Mouse (Mus musculus) forebrain, embryonic 10.5 days (tissue): ENCODE data around the gene Gm11985. TPM values are rescaled to one million over a fixed set of nuclear protein-coding genes. Genes with fewer than 3 reads are reported as not detected.

Experiments used
- DNase-seq: peaks from one replicate; pipeline ENCODE4 v3.0.0-alpha.2; 2017; ENCODE audit warnings: low spot score; ENCODE audit errors: extremely low spot score
- H3K27ac ChIP-seq: fragments of 300-500 bp; sonication (generic); 2 replicates; pipeline ENCODE4 v1.5.1; 2016; ENCODE audit warnings: mild to moderate bottlenecking
- H3K27me3 ChIP-seq: fragments of 300-500 bp; sonication (generic); 2 replicates; pipeline ENCODE4 v1.6.1; 2016; ENCODE audit warnings: mild to moderate bottlenecking; ENCODE audit not compliant: poor library complexity, severe bottlenecking
- H3K36me3 ChIP-seq: fragments of 300-500 bp; sonication (generic); replicated peaks from 2 replicates; pipeline ENCODE4 v1.6.1; 2016; ENCODE audit warnings: mild to moderate bottlenecking, moderate library complexity
- H3K4me1 ChIP-seq: fragments of 300-500 bp; sonication (generic); 2 replicates; pipeline ENCODE4 v1.6.1; 2016
- H3K4me3 ChIP-seq: fragments of 300-500 bp; sonication (generic); 2 replicates; pipeline ENCODE4 v1.5.1; 2016; ENCODE audit warnings: mild to moderate bottlenecking, moderate library complexity
- H3K9me3 ChIP-seq: fragments of 300-500 bp; sonication (generic); 2 replicates; pipeline ENCODE4 v1.6.1; 2016; ENCODE audit warnings: mild to moderate bottlenecking, moderate library complexity
- WGBS: fragments of 180-500 bp; shearing (Covaris S2); methylation state at CpG from one replicate; pipeline ENCODE4 v1.1.7; 2016; 5-methylcytosine and 5-hydroxymethylcytosine counted together
- polyA plus RNA-seq: library from polyadenylated mRNA; unstranded; fragments of >200 nt; fragmentation: Nextera tagmentation; extraction: Ambion mirVana; gene quantifications from 2 replicates; pipeline ENCODE4 v1.2.1, GENCODE M21; 2016

Gene Gm11985
- polyA plus RNA-seq, 1 experiment from 2014 or later, result not detected

DNA sequence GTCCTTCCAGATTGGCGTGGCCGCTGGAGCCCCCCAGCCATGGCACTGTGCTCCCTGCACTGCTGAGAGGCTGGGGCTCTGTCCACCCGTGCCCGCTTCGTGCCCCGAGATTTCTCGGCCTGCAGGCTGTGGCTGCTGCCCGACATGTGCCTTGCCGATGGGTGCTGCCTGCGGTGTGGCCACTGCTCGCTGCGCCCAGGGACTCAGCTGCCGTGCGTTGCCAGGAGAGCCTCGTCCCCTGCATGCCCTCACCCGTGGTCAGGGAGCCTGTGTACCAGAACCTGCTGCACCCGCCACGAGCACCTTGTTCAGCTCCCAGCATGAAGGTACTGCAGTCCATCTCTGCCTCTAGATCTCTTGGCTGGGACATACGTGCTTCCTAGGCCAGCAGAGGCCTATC, 9.6 kb upstream of the Gm11985 start:
- no peak overlapping the region for H3K4me3 ChIP-seq
- no peaks in the 10 kb centered on the region for H3K36me3 ChIP-seq
- DNase-seq, result no peak
- peaks cover 32% of the 10 kb centered on the region for H3K4me1 ChIP-seq
- H3K27ac ChIP-seq, result peak overlapping the region; percentile 80
- 92% methylated on average over 19 of the region's 19 CpGs for WGBS
- H3K9me3 ChIP-seq, result no peaks in the 10 kb centered on the region
- H3K27me3 ChIP-seq, result no peaks in the 10 kb centered on the region; the same call in 1 of the 2 replicates

DNA sequence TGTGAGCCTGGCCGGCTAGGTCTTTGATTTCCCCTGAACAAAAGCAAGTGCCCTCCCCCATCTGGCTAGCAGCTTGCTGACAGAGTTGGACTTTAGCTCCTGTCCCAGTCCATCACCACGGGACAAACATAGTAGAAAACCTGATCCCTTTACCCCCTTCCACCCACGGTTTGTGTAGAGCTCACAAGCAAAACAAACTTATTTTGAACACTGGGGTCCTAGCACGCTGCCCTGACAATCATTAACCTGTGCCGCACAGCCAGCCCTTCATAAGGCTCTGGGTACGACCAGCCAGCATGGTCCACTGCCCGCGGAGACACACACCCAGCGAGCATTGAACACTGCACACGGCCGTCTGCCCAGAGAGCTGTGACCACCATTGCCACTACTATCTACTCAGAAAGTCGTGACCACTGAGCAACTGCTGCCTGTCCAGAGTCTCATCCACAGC, 9.1 kb upstream of the Gm11985 start, which contains the start of gene Igfbp1:
Gene Igfbp1 (plus strand): TSS at position 292 of the 451 bp plus-strand sequence.
- H3K36me3 ChIP-seq, result no peaks in the 10 kb centered on the region
- H3K4me3 ChIP-seq, result no peak within 1 kb of the TSS
- H3K27ac ChIP-seq, result peak within 1 kb of the TSS; percentile 80
- DNase-seq, result peak; percentile 43
- H3K4me1 ChIP-seq, result peaks cover 32% of the 10 kb centered on the region
- H3K27me3 ChIP-seq, result no peaks in the 10 kb centered on the region; the same call in 1 of the 2 replicates
- H3K9me3 ChIP-seq, result no peaks in the 10 kb centered on the region
- 42% methylated on average over 12 of the region's 12 CpGs for WGBS

DNA sequence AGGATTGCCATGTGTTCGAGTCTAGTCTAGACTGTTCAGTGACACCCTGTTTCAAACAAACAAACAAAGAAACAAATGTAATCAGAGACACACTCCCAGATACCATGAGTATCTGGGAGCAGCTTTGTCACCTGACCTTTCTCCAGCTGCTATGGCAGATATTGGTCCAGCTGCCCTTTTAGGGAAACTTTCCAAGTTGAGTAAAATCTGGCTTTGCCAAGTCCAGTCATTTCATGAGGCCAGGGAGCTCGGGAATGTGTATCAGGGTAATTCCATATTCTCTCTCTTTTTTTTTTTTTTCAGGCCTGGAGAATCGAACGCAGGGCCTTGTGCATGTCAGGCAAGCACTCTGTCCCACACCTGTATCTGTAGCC, 6.9 kb upstream of the Gm11985 start:
- WGBS, result 92% methylated on average over 4 of the region's 4 CpGs
- Histone ChIP-seq H3K4me1 (peaks cover 32% of the 10 kb centered on the region), H3K27ac (no peak overlapping the region), H3K36me3 (no peaks in the 10 kb centered on the region), H3K4me3 (no peak overlapping the region), H3K27me3 (no peaks in the 10 kb centered on the region; the same call in 1 of the 2 replicates), H3K9me3 (no peaks in the 10 kb centered on the region)
- DNase-seq, result no peak

DNA sequence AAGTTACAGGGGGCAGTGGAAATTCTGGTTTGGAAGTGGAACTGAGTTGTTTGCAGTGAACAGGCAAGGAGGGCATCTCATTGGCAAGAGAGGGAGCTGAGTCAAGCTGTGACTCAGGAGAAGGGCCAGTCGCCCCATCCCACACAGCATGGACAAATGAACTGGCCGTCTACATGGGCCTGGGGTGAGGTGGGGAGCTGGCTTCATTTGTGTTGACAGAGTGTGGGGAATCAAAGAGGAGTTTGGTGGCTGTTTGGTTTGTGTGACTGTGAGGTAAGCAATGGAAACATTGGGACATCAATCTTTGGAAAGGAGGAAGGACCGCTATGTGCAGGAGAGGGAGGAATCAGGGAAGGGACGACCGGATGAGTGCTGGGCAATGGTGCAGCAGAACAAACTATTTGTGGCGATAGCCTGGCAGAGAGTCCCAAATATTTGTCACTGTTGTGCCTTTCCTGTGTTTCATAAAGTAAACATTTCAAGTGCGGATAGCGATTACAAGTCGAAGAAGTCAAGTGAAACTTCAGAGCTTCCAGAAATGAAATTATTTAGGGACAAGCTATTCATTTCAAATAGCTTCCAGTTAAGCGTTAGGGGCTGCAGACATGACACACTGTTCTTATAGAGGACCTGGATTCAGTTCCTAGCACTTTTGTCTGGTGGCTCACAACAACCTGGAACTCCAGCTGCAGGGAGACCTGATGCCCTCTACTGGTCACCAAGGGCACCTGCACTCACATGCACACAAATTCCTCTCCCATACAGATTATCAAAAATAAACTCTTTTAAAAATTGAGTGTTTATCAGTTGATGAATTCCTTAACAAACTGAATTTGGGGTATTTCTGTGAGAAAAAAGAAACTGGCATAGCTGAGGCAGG, 6.3 kb upstream of the Gm11985 start:
- Histone ChIP-seq H3K4me3 (no peak overlapping the region), H3K27me3 (no peaks in the 10 kb centered on the region; the same call in 1 of the 2 replicates), H3K27ac (no peak overlapping the region), H3K36me3 (no peaks in the 10 kb centered on the region), H3K9me3 (no peaks in the 10 kb centered on the region), H3K4me1 (peaks cover 32% of the 10 kb centered on the region)
- WGBS, result 92% methylated on average over 10 of the region's 10 CpGs
- no peak for DNase-seq

DNA sequence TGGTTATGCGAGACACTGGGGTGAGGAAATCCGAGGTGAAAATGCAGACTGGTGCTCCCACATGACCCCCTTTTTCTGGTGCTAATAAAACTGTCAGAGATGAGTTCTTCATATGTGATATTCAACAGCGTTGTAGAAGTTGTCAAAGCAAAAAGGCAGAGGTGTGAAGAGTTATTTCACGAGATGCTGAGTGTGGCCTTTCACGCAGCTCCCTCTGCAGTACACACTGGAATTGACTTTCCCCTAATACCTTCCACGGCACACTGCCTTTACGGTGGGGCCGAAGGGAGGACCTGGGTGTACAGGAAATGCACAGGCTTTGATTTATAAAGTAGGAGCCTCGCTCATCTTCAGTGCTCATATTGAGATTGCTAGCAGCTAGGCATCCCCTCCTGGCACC, 4.8 kb upstream of the Gm11985 start:
- Histone ChIP-seq H3K27ac (no peak overlapping the region), H3K9me3 (no peaks in the 10 kb centered on the region), H3K27me3 (no peaks in the 10 kb centered on the region; the same call in 1 of the 2 replicates), H3K4me3 (no peak overlapping the region), H3K4me1 (peaks cover 23% of the 10 kb centered on the region), H3K36me3 (no peaks in the 10 kb centered on the region)
- no peak for DNase-seq
- WGBS, result 85% methylated on average over 9 of the region's 9 CpGs

DNA sequence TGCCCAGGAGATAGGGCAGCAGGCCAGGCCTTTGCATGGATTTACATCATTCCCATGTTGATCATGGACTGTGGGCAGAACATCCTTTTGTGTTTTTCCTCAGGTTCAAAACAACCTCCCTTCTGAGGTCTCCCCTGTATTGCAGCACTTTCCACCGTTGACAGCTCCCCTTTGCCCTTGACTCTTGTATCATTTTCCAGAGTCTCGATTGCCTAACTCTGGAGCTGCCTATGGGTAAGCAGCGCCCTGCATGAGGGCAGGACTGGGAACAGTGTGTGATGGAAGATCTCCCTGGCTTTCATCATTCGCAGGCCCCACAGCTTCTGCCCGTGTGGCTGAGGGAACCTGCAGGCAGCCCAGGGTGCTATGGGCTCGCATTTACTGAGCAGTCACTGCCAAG, 4.3 kb upstream of the Gm11985 start:
- Histone ChIP-seq H3K4me3 (no peak overlapping the region), H3K27ac (no peak overlapping the region), H3K4me1 (peaks cover 19% of the 10 kb centered on the region), H3K9me3 (no peaks in the 10 kb centered on the region), H3K36me3 (no peaks in the 10 kb centered on the region), H3K27me3 (no peaks in the 10 kb centered on the region; the same call in 1 of the 2 replicates)
- no peak for DNase-seq
- WGBS, result 81% methylated on average over 6 of the region's 6 CpGs

DNA sequence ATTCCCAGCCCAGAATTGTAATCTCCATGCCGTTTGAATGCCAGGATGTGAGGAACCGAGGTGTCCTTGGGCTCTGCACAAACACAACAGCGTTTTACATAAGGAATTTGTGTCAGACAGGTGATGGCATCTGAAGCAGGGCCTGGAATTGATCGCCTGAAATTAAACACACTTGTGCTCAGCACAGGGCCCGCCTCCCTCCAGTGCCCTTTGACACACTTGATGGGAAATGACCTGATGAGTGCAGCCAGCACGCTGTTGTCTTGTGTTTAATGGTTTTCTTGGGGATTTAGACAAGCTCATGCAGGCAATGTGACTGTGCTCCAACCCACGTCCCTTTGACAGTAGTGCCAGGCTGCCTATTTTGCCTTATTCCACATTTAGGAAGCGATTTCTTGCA, 897 bp downstream of the Gm11985 start:
- peaks cover 45% of the 10 kb centered on the region for H3K4me1 ChIP-seq
- H3K27me3 ChIP-seq, result peaks cover 5% of the 10 kb centered on the region; the same call in 1 of the 2 replicates
- DNase-seq, result no peak
- no peak overlapping the region for H3K27ac ChIP-seq
- H3K36me3 ChIP-seq, result no peaks in the 10 kb centered on the region
- no peaks in the 10 kb centered on the region for H3K9me3 ChIP-seq
- WGBS, result 53% methylated on average over 8 of the region's 8 CpGs
- H3K4me3 ChIP-seq, result no peak overlapping the region

DNA sequence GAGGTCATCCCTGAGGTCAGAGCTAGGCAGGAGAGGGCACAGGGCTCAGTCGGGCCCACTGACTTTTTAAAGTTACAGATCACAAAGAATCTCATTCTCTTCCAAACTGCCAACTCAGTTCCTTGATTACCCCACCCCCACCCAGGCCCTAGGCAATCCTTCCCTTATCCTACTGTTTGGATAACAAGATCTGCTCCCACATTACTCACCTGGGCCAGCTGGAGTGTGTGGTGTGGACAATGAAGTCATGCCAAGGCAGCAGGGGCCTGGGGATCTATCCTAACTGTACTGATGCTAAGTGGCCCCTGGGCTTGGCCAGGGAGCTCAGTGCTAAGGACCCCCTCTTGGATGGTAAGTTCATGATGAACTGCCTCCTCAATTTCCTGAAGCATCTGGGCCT, 3.9 kb downstream of the Gm11985 start:
- no peaks in the 10 kb centered on the region for H3K36me3 ChIP-seq
- WGBS, result 28% methylated on average over 1 of the region's 1 CpGs
- peaks cover 57% of the 10 kb centered on the region for H3K4me1 ChIP-seq
- 0 out of 2 replicates have a peak overlapping the region, but pooled peaks have one; percentile 13 for H3K27ac ChIP-seq
- H3K4me3 ChIP-seq, result no peak overlapping the region
- H3K9me3 ChIP-seq, result no peaks in the 10 kb centered on the region; the same call in 1 of the 2 replicates
- peaks cover 5% of the 10 kb centered on the region; the same call in 1 of the 2 replicates for H3K27me3 ChIP-seq
- DNase-seq, result no peak

DNA sequence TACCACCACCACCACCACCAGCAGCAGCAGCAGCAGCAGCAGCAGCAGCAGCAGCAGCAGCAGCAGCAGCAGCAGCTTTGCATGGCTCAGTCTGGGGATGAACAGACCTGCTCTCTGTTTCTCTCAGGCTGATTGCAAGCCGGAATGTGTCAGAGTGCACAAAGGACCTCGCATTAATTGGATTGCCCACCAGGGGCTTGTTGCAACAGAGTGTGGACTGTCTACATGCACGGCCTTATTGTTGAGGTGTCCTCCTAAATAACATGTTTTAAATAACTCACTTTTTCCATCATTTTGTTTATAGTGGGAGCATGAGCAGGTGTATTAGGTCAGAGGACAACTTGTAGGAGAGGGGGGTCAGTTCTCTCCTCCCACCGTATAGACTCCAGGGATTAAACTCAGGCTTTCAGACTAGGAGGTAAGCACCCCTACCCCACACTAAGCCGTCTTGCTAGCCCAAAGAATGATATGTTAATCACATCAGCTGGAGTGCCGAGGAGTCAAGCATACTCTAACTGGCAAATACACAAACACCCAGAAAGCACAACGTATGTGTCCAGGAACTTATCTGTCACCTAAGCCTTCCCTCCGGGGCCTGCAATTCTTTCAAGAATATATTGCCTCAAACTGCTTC, 5.8 kb downstream of the Gm11985 start:
- Histone ChIP-seq H3K27ac (0 out of 2 replicates have a peak overlapping the region, but pooled peaks have one; percentile 48), H3K4me3 (no peak overlapping the region), H3K4me1 (peaks cover 55% of the 10 kb centered on the region), H3K9me3 (no peaks in the 10 kb centered on the region; the same call in 1 of the 2 replicates), H3K27me3 (peaks cover 5% of the 10 kb centered on the region; the same call in 1 of the 2 replicates), H3K36me3 (no peaks in the 10 kb centered on the region)
- WGBS, result 22% methylated on average over 8 of the region's 8 CpGs
- peak; percentile 43 for DNase-seq

DNA sequence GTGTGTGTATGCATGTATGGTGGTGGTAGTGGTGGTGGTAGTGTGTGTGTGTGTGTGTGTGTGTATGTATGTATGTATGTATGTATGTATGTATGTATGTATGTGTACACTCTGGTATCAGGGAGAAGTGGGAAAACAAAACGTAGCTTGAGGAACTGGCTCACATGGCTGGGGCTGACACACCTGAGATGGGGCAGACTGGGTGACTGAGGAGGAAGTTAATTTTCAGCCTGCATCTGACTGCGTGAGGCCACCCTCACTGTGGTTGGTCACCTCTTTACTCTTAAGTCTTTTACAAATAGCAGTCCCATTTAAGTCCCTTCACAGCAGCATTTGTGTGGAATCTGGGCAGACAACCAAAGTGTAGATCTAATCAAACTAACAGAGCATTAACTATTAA, 9.1 kb downstream of the Gm11985 start:
- H3K9me3 ChIP-seq, result no peaks in the 10 kb centered on the region; the same call in 1 of the 2 replicates
- no peak overlapping the region for H3K4me3 ChIP-seq
- no peak for DNase-seq
- 92% methylated on average over 2 of the region's 2 CpGs for WGBS
- H3K36me3 ChIP-seq, result no peaks in the 10 kb centered on the region
- no peaks in the 10 kb centered on the region for H3K27me3 ChIP-seq
- H3K4me1 ChIP-seq, result peaks cover 30% of the 10 kb centered on the region
- no peak overlapping the region for H3K27ac ChIP-seq

DNA sequence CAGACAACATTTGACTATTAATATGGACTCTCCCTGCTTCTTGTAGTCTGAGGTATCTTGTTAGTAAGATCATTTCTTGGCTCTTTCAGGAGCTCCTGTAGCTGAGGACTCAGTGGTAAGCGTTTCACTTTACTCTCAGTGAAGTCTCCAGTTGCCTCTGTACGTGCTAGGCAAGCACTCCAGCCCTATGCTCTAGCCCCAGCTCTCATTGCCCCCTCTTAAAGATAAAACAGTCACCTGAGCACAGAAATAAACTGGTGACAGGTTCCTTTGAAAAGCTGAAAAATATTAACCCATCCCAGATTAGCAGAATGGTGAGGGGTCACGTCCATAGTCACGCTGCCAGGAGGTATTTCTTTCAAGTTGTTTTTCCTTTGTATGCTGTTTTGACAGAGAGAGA, 9.6 kb downstream of the Gm11985 start:
- Histone ChIP-seq H3K36me3 (no peaks in the 10 kb centered on the region), H3K4me1 (peaks cover 24% of the 10 kb centered on the region), H3K27ac (no peak overlapping the region), H3K4me3 (no peak overlapping the region), H3K9me3 (no peaks in the 10 kb centered on the region; the same call in 1 of the 2 replicates), H3K27me3 (no peaks in the 10 kb centered on the region)
- DNase-seq, result no peak
- 86% methylated on average over 4 of the region's 4 CpGs for WGBS

DNA sequence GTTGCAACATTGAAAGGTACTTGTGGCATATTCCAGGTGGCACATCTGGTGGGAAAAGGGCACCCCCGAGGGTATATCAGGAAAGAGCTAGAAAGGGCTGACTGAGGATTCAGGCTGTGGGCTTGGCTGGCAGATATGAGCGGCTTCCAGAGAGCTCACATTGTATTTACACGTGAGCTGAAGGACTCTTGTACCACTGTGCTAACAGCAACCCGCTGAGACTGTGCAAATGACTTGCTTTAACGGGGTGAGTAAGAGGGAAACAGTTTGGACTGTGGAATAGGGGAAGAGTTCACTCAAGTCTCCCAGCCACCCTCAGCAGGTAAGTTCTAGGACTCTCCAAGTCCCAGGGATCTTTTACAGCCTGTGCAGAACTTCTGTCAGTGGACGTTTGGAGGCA, 14.7 kb downstream of the Gm11985 start:
- Histone ChIP-seq H3K27me3 (no peaks in the 10 kb centered on the region), H3K4me3 (no peak overlapping the region), H3K27ac (no peak overlapping the region), H3K9me3 (no peaks in the 10 kb centered on the region), H3K4me1 (no peaks in the 10 kb centered on the region), H3K36me3 (peaks cover 7% of the 10 kb centered on the region)
- WGBS, result 92% methylated on average over 6 of the region's 6 CpGs
- DNase-seq, result no peak

DNA sequence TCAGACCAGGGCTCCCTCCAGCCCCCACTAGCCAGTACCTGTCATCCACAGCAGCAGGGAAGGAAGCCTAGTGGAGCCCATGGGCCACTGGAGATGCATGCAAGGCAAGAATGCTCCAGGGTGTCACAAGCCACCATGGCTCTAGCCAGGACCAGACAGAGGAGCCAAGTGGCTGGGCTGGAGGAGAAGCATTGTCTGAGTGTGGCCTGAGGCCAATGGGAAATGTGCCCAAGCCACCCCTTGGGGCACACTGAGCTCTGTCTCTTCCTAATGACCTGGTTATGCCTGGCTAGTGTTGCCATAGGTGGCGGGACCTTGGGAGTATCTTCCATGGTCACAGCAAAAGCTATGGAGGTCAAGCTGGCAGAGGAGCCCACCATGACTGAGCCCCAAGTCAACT, 18.7 kb downstream of the Gm11985 start:
- WGBS, result 94% methylated on average over 1 of the region's 1 CpGs
- peaks cover 7% of the 10 kb centered on the region for H3K36me3 ChIP-seq
- no peak overlapping the region for H3K27ac ChIP-seq
- H3K4me3 ChIP-seq, result no peak overlapping the region
- no peaks in the 10 kb centered on the region for H3K9me3 ChIP-seq
- DNase-seq, result no peak
- H3K27me3 ChIP-seq, result no peaks in the 10 kb centered on the region
- H3K4me1 ChIP-seq, result no peaks in the 10 kb centered on the region
